Mouse (Mus musculus) splenic B cell, adult 2 months (primary cell): ENCODE data around the gene Lca5.
A peak's percentile ranks its signal among the peaks of the same experiment; 100 is the strongest.

ENCODE experiments used
- DNase-seq: peaks from one replicate; pipeline ENCODE4 v3.0.0-alpha.2; 2011; ENCODE audit warnings: low read depth, low spot score
- H3K27me3 ChIP-seq: 2 replicates; pipeline ENCODE4 v1.6.1; 2012; ENCODE audit warnings: mild to moderate bottlenecking, low read length, moderate library complexity, mixed read lengths; ENCODE audit not compliant: control insufficient read depth, poor library complexity, insufficient read depth, severe bottlenecking
- H3K36me3 ChIP-seq: 2 replicates; pipeline ENCODE4 v1.6.1; 2012; ENCODE audit warnings: mild to moderate bottlenecking, low read length, moderate library complexity, mixed read lengths; ENCODE audit not compliant: control insufficient read depth, poor library complexity, insufficient read depth, severe bottlenecking

Lca5 gene

GRCm38 (mm10) chr9:83418965-83419364, 22.0 kb downstream of the Lca5 start:
- H3K36me3 ChIP-seq: peaks cover 4% of the 10 kb centered on the region; the same call in 1 of the 2 replicates
- DNase-seq: no peak
- H3K27me3 ChIP-seq: no peaks in the 10 kb centered on the region

- DNase-seq: peak; percentile 36
- no peaks in the 10 kb centered on the region; the same call in 1 of the 2 replicates for H3K36me3 ChIP-seq
- H3K27me3 ChIP-seq: no peaks in the 10 kb centered on the region
Observed at GRCm38 (mm10) chr9:83413046-83413445, 27.9 kb downstream of the Lca5 start.

- Histone ChIP-seq H3K36me3 (no peaks in the 10 kb centered on the region), H3K27me3 (no peaks in the 10 kb centered on the region)
- DNase-seq: no peak
Observed at GRCm38 (mm10) chr9:83405150-83405549, 35.8 kb downstream of the Lca5 start.

- no peaks in the 10 kb centered on the region for H3K27me3 ChIP-seq
- no peaks in the 10 kb centered on the region for H3K36me3 ChIP-seq
- no peak for DNase-seq
Observed at GRCm38 (mm10) chr9:83400783-83401182, 40.1 kb downstream of the Lca5 start.

- DNase-seq: no peak
Observed at GRCm38 (mm10) chr9:83399414-83399813, 41.5 kb downstream of the Lca5 start.

GRCm38 (mm10) chr9:83398260-83398659, 42.7 kb downstream of the Lca5 start:
- DNase-seq: no peak
- Histone ChIP-seq H3K36me3 (no peaks in the 10 kb centered on the region), H3K27me3 (no peaks in the 10 kb centered on the region)

More at GRCm38 (mm10) chr9:83399414-83399813, 41.5 kb downstream of the Lca5 start:
- Histone ChIP-seq H3K36me3 (no peaks in the 10 kb centered on the region), H3K27me3 (no peaks in the 10 kb centered on the region)

- Histone ChIP-seq H3K27me3 (no peaks in the 10 kb centered on the region), H3K36me3 (no peaks in the 10 kb centered on the region)
- DNase-seq: no peak
Observed at GRCm38 (mm10) chr9:83395456-83395855, 45.5 kb downstream of the Lca5 start.

- no peaks in the 10 kb centered on the region for H3K36me3 ChIP-seq
- DNase-seq: no peak
- H3K27me3 ChIP-seq: no peaks in the 10 kb centered on the region
Observed at GRCm38 (mm10) chr9:83391996-83392395, 48.9 kb downstream of the Lca5 start.

GRCm38 (mm10) chr9:83389570-83389969, 51.4 kb downstream of the Lca5 start:
- DNase-seq: no peak
- Histone ChIP-seq H3K27me3 (no peaks in the 10 kb centered on the region), H3K36me3 (no peaks in the 10 kb centered on the region)

GRCm38 (mm10) chr9:83386264-83386855, 54.6 kb downstream of the Lca5 start:
- no peaks in the 10 kb centered on the region for H3K27me3 ChIP-seq
- DNase-seq: no peak
- H3K36me3 ChIP-seq: no peaks in the 10 kb centered on the region

GRCm38 (mm10) chr9:83385301-83385700, 55.6 kb downstream of the Lca5 start:
- no peaks in the 10 kb centered on the region for H3K27me3 ChIP-seq
- peak; percentile 54 for DNase-seq
- no peaks in the 10 kb centered on the region for H3K36me3 ChIP-seq

GRCm38 (mm10) chr9:83383235-83383634, 57.7 kb downstream of the Lca5 start:
- no peak for DNase-seq
- Histone ChIP-seq H3K36me3 (no peaks in the 10 kb centered on the region), H3K27me3 (no peaks in the 10 kb centered on the region)

GRCm38 (mm10) chr9:83382775-83383174, 58.2 kb downstream of the Lca5 start:
- Histone ChIP-seq H3K36me3 (no peaks in the 10 kb centered on the region), H3K27me3 (no peaks in the 10 kb centered on the region)
- peak; percentile 70 for DNase-seq

- H3K27me3 ChIP-seq: no peaks in the 10 kb centered on the region
- no peaks in the 10 kb centered on the region for H3K36me3 ChIP-seq
- DNase-seq: peak; percentile 15
Observed at GRCm38 (mm10) chr9:83381317-83381716, 59.6 kb downstream of the Lca5 start.

- Histone ChIP-seq H3K27me3 (no peaks in the 10 kb centered on the region), H3K36me3 (no peaks in the 10 kb centered on the region)
- DNase-seq: no peak
Observed at GRCm38 (mm10) chr9:83379661-83380060, 61.3 kb downstream of the Lca5 start.

- H3K27me3 ChIP-seq: no peaks in the 10 kb centered on the region
- no peak for DNase-seq
- no peaks in the 10 kb centered on the region for H3K36me3 ChIP-seq
Observed at GRCm38 (mm10) chr9:83377132-83377531, 63.8 kb downstream of the Lca5 start.
